Mouse (Mus musculus) left cerebral cortex, postnatal 36 days (tissue): Measurements from ENCODE around the gene Phldb1. TPM values are rescaled to one million over a fixed set of nuclear protein-coding genes. Genes with fewer than 3 reads are reported as not detected.
"Not testable (repeated sequence)": the region's sequence is repeated elsewhere in the genome, so short reads cannot be mapped to it uniquely, and the experiment has no call there.

Source experiments
- DNase-seq, 2 experiments: peaks; one replicate each; pipeline ENCODE4 v3.0.0; 2021 to 2022; ENCODE audit warnings: low spot score in 2 of 2, mixed read lengths in 1 of 2
- intact Hi-C: fragments of 180-260 bp; cut with DNase I; formaldehyde crosslinking; loops from one replicate; pipeline ENCODE4 v1.15.1; 2025
- total RNA-seq, 2 experiments: library from RNA; stranded (reverse); gene quantifications; 2 replicates each; pipeline ENCODE4 v1.2.3; 2021

Gene Phldb1
- total RNA-seq = 10 to 100 TPM; 74.9 to 86.3 TPM

GRCm38 (mm10) chr9:44734524-44735494 is at the start of gene Phldb1:
TSS of gene Phldb1 (minus strand) at chr9:44735198.
- intact Hi-C loops = loop anchor here (5.0 kb wide), 1 partner anchor 78 kb away; no protein-coding TSS in a partner anchor
- DNase-seq = no peak

DNA sequence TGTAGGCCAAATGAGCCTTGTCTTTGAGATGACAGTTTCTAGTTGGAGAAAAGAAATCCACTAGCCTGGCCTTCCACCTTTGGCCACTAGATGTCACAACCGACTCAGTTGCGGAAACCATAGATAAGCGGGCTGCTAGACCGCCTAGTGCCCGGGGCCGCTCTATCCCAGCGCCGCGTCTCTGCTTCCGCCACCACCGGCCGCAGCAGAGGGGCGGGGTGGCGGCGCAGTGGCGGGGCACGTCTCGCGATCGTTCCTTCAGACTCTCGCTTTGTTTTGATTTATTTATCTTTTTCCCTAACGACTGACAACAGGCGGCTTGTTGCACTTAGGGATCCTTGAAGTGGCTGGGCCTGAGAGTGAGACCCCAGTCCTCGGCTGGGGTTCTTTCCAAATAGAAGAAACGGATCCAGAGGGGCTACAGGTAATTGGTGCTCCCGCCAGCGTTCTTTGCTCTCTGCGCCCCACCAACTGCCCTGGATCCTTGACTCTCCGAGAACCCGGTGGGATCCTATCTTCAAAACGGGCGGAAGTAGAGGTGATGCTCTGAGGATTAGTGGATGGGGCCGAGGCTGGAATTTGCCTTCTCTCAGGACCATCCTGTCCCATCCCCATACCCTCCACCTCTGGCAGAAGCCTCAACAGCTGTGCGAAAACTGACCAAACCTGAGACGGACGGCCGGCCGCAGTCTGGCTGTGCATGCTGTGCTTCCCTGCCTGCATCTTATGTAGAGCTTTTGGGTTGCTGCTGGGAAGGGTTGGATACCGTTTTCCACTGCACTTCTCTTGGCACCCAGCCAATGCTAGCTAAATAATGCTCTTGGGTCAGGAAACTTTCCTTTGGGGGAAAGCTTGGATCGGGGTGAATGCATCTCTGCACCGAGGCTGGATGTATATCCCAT is 38.0 kb upstream of the Phldb1 start:
- intact Hi-C loops = no loop called here
- peak; percentile 88 to 89 for DNase-seq

- intact Hi-C loops = no loop called here
- DNase-seq = no peak
These were observed 37.4 kb upstream of the Phldb1 start for GRCm38 (mm10) chr9:44772392-44772749.

GRCm38 (mm10) chr9:44771376-44771775 is 36.4 kb upstream of the Phldb1 start:
- intact Hi-C loops = no loop called here
- no peak for DNase-seq

DNA sequence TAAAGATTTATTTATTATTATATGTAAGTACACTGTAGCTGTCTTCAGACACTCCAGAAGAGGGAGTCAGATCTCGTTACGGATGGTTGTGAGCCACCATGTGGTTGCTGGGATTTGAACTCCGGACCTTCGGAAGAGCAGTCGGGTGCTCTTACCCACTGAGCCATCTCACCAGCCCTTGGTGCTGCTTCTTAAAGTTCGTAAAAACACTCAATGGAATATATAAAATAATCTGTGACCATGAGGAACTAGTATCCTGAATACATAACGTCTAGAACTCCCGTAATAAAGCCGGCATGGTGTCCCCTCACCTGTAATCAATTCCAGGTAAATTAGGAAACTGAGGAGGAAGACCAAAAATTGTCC is 33.0 kb upstream of the Phldb1 start:
- intact Hi-C loops, DNase-seq: not testable (repeated sequence)

DNA sequence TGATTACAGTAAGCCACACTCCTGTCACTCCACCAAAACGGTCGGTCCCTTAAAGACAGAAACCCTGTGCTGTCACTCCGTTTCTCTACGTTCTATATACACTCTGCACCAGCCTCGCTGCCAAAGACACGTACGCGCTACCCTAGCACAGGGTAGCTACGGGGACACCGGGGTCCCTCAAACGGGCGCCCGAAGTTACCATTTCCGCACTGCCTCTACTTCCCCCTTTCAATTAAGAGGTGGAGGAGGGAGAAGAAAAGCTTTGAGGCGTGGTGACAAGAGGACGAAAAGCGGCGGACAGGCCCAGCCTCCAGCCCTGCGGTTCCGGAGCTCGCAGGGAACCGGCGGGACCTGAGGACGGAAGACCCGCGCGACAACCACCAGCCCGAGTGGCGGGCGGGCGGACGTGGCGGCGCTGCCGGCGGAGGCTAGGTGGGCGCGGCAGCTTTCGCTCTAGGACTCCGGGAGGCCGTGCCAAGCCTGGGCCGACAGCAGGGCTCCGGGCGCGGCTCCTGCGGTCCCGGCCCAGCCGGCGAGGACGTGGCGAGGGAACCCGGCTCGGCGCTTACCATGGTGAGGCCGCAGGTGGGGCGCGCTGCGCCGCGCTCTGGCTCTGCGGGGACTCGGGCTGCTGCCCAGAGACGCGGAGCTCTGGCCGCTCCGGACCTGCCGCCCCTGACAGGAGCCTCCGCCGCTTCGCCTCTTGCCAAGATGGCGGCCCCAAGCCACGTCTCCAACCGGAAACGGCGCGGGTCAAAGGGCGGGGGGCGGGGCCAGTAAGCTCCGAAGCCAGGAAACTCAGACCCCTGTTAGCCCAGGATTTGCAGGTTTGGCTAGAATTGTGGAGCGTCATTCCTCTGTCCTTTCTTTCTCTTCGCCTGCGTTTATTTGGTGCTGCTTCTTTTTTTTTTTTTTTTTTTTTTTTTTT is 32.4 kb upstream of the Phldb1 start, which contains the start of the genes Arcn1 and Ift46:
Gene Arcn1 (minus strand): TSS at position 745 of the 928 bp plus-strand sequence.
Gene Ift46 (plus strand): TSS at position 808 of the 928 bp plus-strand sequence.
- peak; percentile 84 to 88 for DNase-seq
- intact Hi-C loops = no loop called here

DNA sequence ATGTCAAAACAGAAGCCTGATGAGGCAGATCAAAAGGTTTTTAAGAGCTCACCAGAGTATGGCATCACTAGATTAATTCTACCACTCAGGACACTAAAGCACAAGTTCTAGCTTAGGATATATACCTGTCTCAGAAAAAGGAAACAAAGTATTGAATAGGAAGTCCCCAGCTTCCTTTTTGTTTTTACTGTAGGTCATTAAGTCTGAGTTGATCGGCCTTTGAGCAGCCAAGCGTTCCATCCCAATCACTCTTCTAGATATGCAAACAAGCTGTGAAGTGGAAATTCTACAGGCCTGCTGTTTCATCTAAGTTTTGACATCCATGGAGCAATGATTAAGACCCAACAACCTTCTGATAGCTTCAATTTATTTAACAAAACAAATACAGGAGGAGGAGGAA is 25.9 kb upstream of the Phldb1 start:
- intact Hi-C loops = no loop called here
- no peak for DNase-seq

DNA sequence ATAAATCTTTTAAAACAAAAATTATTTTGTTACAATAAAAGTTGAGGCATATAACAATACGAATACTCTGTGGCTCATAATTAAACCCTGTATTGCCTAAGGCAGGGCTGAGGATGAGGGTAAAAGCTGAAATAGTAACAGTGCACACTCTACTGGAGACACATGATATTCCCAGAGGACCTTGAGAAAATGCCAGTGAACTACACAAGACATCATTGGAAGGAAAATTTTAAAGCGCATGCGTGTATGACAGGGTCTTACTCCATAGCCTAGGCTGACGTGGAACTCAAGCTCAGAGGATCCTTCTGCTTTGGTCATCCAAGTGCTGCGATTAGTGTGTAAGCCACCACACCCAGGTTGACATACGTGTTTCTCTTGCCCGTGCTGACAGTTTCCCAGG is 13.5 kb upstream of the Phldb1 start:
- intact Hi-C loops = no loop called here
- DNase-seq = no peak

DNA sequence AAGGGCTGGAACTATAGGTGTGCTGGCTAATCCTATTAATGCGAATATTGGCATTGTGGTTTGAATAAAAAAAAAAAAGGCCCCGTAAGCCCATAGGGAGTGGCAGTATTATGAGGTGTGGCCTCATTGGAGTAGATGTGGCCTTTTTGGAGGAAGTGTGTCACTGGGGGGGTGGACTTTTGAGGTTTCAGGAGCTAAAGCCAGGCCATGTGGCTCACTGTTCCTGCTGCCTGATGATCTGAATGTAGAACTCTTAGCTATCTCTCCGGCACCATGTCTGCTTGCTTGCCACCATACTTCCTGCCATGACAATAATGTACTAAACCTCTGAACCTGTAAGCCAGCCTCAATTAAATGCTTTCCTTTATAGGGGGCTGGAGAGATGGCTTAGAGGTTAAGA is 12.3 kb upstream of the Phldb1 start:
- no peak for DNase-seq
- intact Hi-C loops = no loop called here

- no peak for DNase-seq
- intact Hi-C loops = no loop called here
These were observed 11.7 kb upstream of the Phldb1 start for GRCm38 (mm10) chr9:44746666-44747065.

- intact Hi-C loops = no loop called here
- DNase-seq = no peak
These were observed 10.4 kb upstream of the Phldb1 start for GRCm38 (mm10) chr9:44745371-44745770.

GRCm38 (mm10) chr9:44740663-44741192 is 5.7 kb upstream of the Phldb1 start:
- no peak for DNase-seq
- intact Hi-C loops = no loop called here

DNA sequence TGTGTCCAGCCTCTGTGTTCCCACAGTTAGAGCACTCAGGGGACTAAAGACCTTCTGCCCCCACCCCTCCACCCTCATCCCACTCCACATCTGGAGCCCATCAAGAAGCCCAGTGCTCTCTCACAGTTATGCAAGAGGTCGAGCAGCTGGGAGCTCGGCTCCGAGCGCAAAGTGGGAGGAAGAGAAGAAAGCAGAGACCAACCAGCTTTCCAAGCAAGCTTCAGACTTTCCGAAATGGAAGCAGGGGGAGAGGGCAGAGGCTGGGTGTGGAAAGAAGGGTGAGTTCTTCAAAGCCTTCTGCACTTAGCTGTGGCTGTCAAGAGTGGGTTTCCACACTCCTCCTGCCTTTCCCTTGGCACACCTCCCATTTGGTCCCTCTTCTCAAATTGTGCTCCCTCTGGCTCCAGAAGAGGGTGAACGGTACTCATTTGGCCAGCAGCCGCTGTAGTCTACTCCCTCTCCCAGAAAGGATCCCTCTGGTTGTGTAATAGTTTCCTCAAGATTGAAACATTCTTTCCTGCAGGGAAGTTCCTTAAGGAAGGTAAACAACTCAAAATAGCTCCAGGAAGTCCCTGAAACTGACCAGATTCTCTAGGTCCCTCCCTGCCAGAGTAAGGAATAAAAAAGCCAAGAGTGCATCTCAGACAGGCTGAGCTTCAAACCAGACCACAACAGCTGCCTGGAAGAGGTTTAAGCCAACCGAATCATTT is 2.4 kb upstream of the Phldb1 start:
- no peak for DNase-seq
- intact Hi-C loops = loop anchor here (5.0 kb wide), 1 partner anchor 80 kb away; no protein-coding TSS in a partner anchor

- intact Hi-C loops = loop anchor here (5.0 kb wide), 1 partner anchor 79 kb away; no protein-coding TSS in a partner anchor
- no peak for DNase-seq
These were observed 1.3 kb upstream of the Phldb1 start for GRCm38 (mm10) chr9:44736301-44736700.

DNA sequence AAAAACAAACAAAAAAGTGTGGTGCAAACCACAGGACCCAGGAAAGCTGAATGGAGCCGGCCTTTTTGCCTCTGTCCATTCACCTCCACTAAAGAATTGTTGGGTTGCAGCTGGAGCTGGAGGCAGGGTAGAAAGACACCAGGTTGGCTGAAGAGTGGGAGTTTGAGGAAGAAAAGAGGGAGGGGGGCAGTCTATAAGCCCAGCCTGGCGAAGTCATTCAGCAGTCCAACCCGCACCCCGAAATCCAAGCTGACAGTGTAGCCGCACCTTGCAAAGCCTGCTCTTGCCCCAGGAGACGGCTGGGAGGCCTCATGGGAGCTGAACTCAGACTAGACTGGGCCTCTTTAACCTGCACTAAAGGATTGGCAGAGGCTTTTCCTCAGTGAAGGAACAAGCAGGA is 888 bp upstream of the Phldb1 start:
- no peak for DNase-seq
- intact Hi-C loops = loop anchor here (5.0 kb wide), 1 partner anchor 79 kb away; no protein-coding TSS in a partner anchor

- peak in 1 of 2 experiments; percentile 44 for DNase-seq
- intact Hi-C loops = loop anchor here (2.0 kb wide), 1 partner anchor 25 kb away; no protein-coding TSS in a partner anchor
These were observed 1.1 kb downstream of the Phldb1 start for GRCm38 (mm10) chr9:44733671-44734523.

- intact Hi-C loops = loop anchor here (2.0 kb wide), 1 partner anchor 24 kb away; no protein-coding TSS in a partner anchor
- no peak for DNase-seq
These were observed 2.0 kb downstream of the Phldb1 start for GRCm38 (mm10) chr9:44732921-44733530.
